Mouse (Mus musculus) retina, embryonic 14.5 days (tissue): ENCODE measurements around the gene Olfr320.
"Not testable (repeated sequence)": the region's sequence is repeated elsewhere in the genome, so short reads cannot be mapped to it uniquely, and the experiment has no call there.

Source experiments
- DNase-seq: peaks from one replicate; pipeline ENCODE4 v3.0.0-alpha.2; 2015; ENCODE audit warnings: low spot score

The Olfr320 gene

GRCm38 (mm10) chr11:58680799-58681198 is at the start of gene Olfr320:
Olfr320 (plus strand) TSS chr11:58681099.
- DNase-seq = no peak

GRCm38 (mm10) chr11:58634878-58635277 is 46.0 kb upstream of the Olfr320 start:
- no peak for DNase-seq

- DNase-seq = peak; percentile 78
Measured at GRCm38 (mm10) chr11:58636376-58636977, 44.4 kb upstream of the Olfr320 start.

GRCm38 (mm10) chr11:58638176-58638701 is 42.7 kb upstream of the Olfr320 start:
- no peak for DNase-seq

- DNase-seq = peak; percentile 41
Measured at GRCm38 (mm10) chr11:58640272-58640867, 40.5 kb upstream of the Olfr320 start, which contains the start of gene Trim58. Trim58 (plus strand) TSS chr11:58640465.

- DNase-seq = no peak
Measured at GRCm38 (mm10) chr11:58641057-58641456, 39.8 kb upstream of the Olfr320 start.

GRCm38 (mm10) chr11:58641638-58642358 is 39.1 kb upstream of the Olfr320 start:
- no peak for DNase-seq

- DNase-seq = peak; percentile 57
Measured at GRCm38 (mm10) chr11:58643350-58643749, 37.5 kb upstream of the Olfr320 start.

GRCm38 (mm10) chr11:58655151-58655550 is 25.7 kb upstream of the Olfr320 start:
- no peak for DNase-seq

- DNase-seq = no peak
Measured at GRCm38 (mm10) chr11:58658596-58658995, 22.3 kb upstream of the Olfr320 start, which contains the start of gene Olfr322. Olfr322 (plus strand) TSS chr11:58658782.

- DNase-seq = no peak
Measured at GRCm38 (mm10) chr11:58669252-58669651, 11.6 kb upstream of the Olfr320 start.

GRCm38 (mm10) chr11:58671825-58672224 is 9.1 kb upstream of the Olfr320 start:
- DNase-seq = no peak

- DNase-seq = no peak
Measured at GRCm38 (mm10) chr11:58698862-58699261, 18.0 kb downstream of the Olfr320 start, which contains the start of gene Olfr319. Olfr319 (plus strand) TSS chr11:58699162.

- DNase-seq = no peak
Measured at GRCm38 (mm10) chr11:58709086-58709485, 28.2 kb downstream of the Olfr320 start.

GRCm38 (mm10) chr11:58717723-58718122 is 36.8 kb downstream of the Olfr320 start:
- DNase-seq = not testable (repeated sequence)

- no peak for DNase-seq
Measured at GRCm38 (mm10) chr11:58719701-58720100, 38.8 kb downstream of the Olfr320 start.

- DNase-seq = no peak
Measured at GRCm38 (mm10) chr11:58723914-58724313, 43.0 kb downstream of the Olfr320 start, which contains the start of gene Olfr318. Olfr318 (minus strand) TSS chr11:58724014.

- not testable (repeated sequence) for DNase-seq
Measured at GRCm38 (mm10) chr11:58727896-58728650, 47.2 kb downstream of the Olfr320 start.

GRCm38 (mm10) chr11:58733372-58733771 is 52.5 kb downstream of the Olfr320 start:
- no peak for DNase-seq
